Mouse (Mus musculus): Measurements from ENCODE around the gene Rps9.

DNA sequence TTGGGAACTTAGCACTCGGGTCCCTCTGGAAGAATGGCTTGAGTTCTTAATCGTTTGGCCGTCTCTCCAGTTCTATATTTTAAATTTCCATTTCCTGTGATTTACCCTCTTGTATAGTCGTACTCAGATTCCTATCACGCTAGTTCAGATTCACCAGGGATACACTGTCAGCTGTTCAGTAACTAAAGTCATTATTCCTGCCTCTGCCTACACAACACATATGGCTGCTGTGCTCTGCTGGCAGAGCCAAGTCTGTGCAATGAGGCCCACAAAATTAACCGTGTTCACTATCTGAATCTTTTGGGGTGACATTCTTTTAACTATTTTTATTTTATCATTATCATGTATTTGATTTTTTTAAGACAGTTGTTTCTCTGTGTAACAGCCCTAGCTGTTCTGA, 5.3 kb upstream of the Rps9 start:
- TF ChIP-seq CTCF (IDR thresholded peaks at IDR 0.05; ENCODE audit: low read depth, low read length) (no peak), POLR2A (IDR thresholded peaks at IDR 0.05; ENCODE audit: borderline replicate concordance, low read depth, low read length) (no peak)

All from bone marrow macrophage, adult 2 months (primary cell).